Mouse (Mus musculus) layer of hippocampus, adult 2 months (tissue): ENCODE measurements around the gene Gm10226. TPM values are rescaled to one million over a fixed set of nuclear protein-coding genes. Genes with fewer than 3 reads are reported as not detected.
"Not testable (repeated sequence)": the region's sequence is repeated elsewhere in the genome, so short reads cannot be mapped to it uniquely, and the experiment has no call there.

Experiments used
- DNase-seq, 2 experiments: peaks; one replicate each; pipeline ENCODE4 v3.0.0; 2022; ENCODE audit warnings: low spot score in 2 of 2
- H3K27ac ChIP-seq: fragments of 200-600 bp; 2 replicates; pipeline ENCODE4 v1.8.1; 2022
- H3K4me3 ChIP-seq: fragments of 200-600 bp; 2 replicates; pipeline ENCODE4 v1.8.1; 2022; ENCODE audit warnings: mild to moderate bottlenecking
- CTCF ChIP-seq: fragments of 200-600 bp; conservative IDR thresholded peaks from 2 replicates; pipeline ENCODE4 v1.8.1; 2022; ENCODE audit warnings: antibody characterized with exemption, mild to moderate bottlenecking, moderate library complexity
- long read RNA-seq, 2 experiments: library from polyadenylated mRNA; stranded (forward); transcript quantifications; one replicate each; pipeline ENCODE4 v2.0.0; 2021; ENCODE audit warnings: borderline mapping rate in 2 of 2
- total RNA-seq, 2 experiments: library from RNA; stranded (reverse); gene quantifications; 2 replicates each; pipeline ENCODE4 v1.2.3; 2021

The Gm10226 gene
- 1 to 10 TPM; 3.5 to 5.6 TPM for total RNA-seq
- long read RNA-seq, experiment 1 = 0 reads
- long read RNA-seq, experiment 2 = 0 reads

GRCm38 (mm10) chr17:21691560-21691959 lies at the start of gene Gm10226:
Gm10226 (plus strand) TSS chr17:21691860.
- TF ChIP-seq CTCF = no peak

GRCm38 (mm10) chr17:21648791-21649190 lies 42.9 kb upstream of the Gm10226 start:
- Histone ChIP-seq H3K27ac (no peak overlapping the region), H3K4me3 (no peak overlapping the region)
- TF ChIP-seq CTCF = no peak
- DNase-seq = no peak

More at GRCm38 (mm10) chr17:21691560-21691959, at the start of gene Gm10226:
- no peak for DNase-seq
- H3K4me3 ChIP-seq = no peak within 1 kb of the TSS
- no peak within 1 kb of the TSS for H3K27ac ChIP-seq

- TF ChIP-seq CTCF = peak; percentile 68
- DNase-seq = no peak
- Histone ChIP-seq H3K27ac (peak overlapping the region; percentile 65; the same call in 1 of the 2 replicates), H3K4me3 (peak overlapping the region; percentile 54)
Measured at GRCm38 (mm10) chr17:21649936-21650335, 41.7 kb upstream of the Gm10226 start.

- DNase-seq = peak; percentile 56 to 77
- H3K4me3 ChIP-seq = peak within 1 kb of the TSS; percentile 54
- peak within 1 kb of the TSS; percentile 65; the same call in 1 of the 2 replicates for H3K27ac ChIP-seq
Measured at GRCm38 (mm10) chr17:21650364-21650907, 41.2 kb upstream of the Gm10226 start, which contains the start of gene Zfp983. Zfp983 (plus strand) TSS chr17:21650624.

GRCm38 (mm10) chr17:21678826-21679225 lies 12.8 kb upstream of the Gm10226 start:
- not testable (repeated sequence) for H3K27ac ChIP-seq

GRCm38 (mm10) chr17:21679273-21680018 lies 12.2 kb upstream of the Gm10226 start:
- TF ChIP-seq CTCF = peak; percentile 83
- H3K27ac ChIP-seq = peak overlapping the region; percentile 83
- DNase-seq = peak; percentile 67 to 85
- H3K4me3 ChIP-seq = peak overlapping the region; percentile 72

More at GRCm38 (mm10) chr17:21678826-21679225, 12.8 kb upstream of the Gm10226 start:
- not testable (repeated sequence) for H3K4me3 ChIP-seq, DNase-seq

- peak overlapping the region; percentile 83 for H3K27ac ChIP-seq
- DNase-seq = not testable (repeated sequence)
- H3K4me3 ChIP-seq = peak overlapping the region; percentile 72
Measured at GRCm38 (mm10) chr17:21680019-21680376, 11.7 kb upstream of the Gm10226 start.

- Histone ChIP-seq H3K4me3 (no peak overlapping the region), H3K27ac (no peak overlapping the region)
- no peak for DNase-seq
- no peak for TF ChIP-seq CTCF
Measured at GRCm38 (mm10) chr17:21693342-21693741, 1.7 kb downstream of the Gm10226 start.

- Histone ChIP-seq H3K27ac (no peak overlapping the region), H3K4me3 (no peak overlapping the region)
- DNase-seq = no peak
- TF ChIP-seq CTCF = no peak
Measured at GRCm38 (mm10) chr17:21696073-21696472, 4.4 kb downstream of the Gm10226 start.

GRCm38 (mm10) chr17:21702281-21703240 lies 10.9 kb downstream of the Gm10226 start:
- Histone ChIP-seq H3K27ac (no peak overlapping the region), H3K4me3 (no peak overlapping the region)
- DNase-seq = no peak
- no peak for TF ChIP-seq CTCF

- no peak for TF ChIP-seq CTCF
- DNase-seq = no peak
- H3K27ac ChIP-seq = no peak overlapping the region
- no peak overlapping the region for H3K4me3 ChIP-seq
Measured at GRCm38 (mm10) chr17:21703414-21703813, 11.8 kb downstream of the Gm10226 start.

- peak; percentile 70 to 88 for DNase-seq
- no peak; the same call in 1 of the 2 replicates for TF ChIP-seq CTCF
- Histone ChIP-seq H3K4me3 (peak within 1 kb of the TSS; percentile 82), H3K27ac (peak within 1 kb of the TSS; percentile 87)
Measured at GRCm38 (mm10) chr17:21707343-21707996, 15.8 kb downstream of the Gm10226 start, which contains the start of gene Zfp760. Zfp760 (plus strand) TSS chr17:21707741.
